Mouse (Mus musculus): ENCODE data around the gene Fbxo31.

DNA sequence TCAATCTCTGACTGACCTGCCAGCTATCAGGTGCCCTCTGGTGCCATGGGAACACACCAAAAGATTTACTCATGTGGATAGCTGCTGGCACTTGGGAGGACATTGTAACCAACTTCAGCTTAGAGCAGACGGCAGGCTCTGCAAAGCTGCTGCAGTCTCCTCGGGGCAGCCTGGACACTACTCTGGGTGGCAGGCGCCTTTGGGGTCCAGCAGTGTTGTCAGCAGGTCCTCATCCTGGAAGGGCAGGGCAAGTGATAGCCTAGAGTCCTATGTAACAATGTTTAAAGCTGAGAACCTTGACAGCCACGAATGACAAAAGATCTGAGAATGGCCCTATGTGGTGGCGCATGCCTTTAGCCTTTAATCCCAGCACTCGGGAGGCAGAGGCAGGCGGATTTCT lies 19.6 kb upstream of the Fbxo31 start:
- TF ChIP-seq GATA1 (IDR thresholded peaks at IDR 0.05; ENCODE audit: borderline replicate concordance, low read length) (no peak), CTCF (IDR thresholded peaks at IDR 0.05; ENCODE audit: low read depth, low read length) (no peak), POLR2AphosphoS5 (IDR thresholded peaks at IDR 0.05; ENCODE audit: insufficient replicate concordance, low read depth, low read length) (no peak), TAL1 (conservative IDR thresholded peaks at IDR 0.05; ENCODE audit: low read depth, low read length) (no peak)
